Mouse (Mus musculus) kidney, postnatal 0 days (tissue): ENCODE measurements around the gene Gucd1. TPM values are rescaled to one million over a fixed set of nuclear protein-coding genes. Genes with fewer than 3 reads are reported as not detected.
A peak's percentile ranks its signal among the peaks of the same experiment; 100 is the strongest.
"Not testable (repeated sequence)": the region's sequence is repeated elsewhere in the genome, so short reads cannot be mapped to it uniquely, and the experiment has no call there.

ENCODE experiments used
- ATAC-seq: fragments of 200-750 bp; cut with Nextera tagmentation; replicated peaks from 2 replicates; pipeline ENCODE4 v1.8.0; 2017; ENCODE audit warnings: low read depth, moderate number of reproducible peaks, moderate TSS enrichment, moderate library complexity; ENCODE audit not compliant: low FRiP score
- DNase-seq: peaks from one replicate; pipeline ENCODE4 v3.0.0-alpha.2; 2016; ENCODE audit warnings: low spot score
- H3K27ac ChIP-seq: fragments of 300-500 bp; sonication (generic); 2 replicates; pipeline ENCODE4 v1.5.1; 2014; ENCODE audit warnings: mild to moderate bottlenecking
- H3K27me3 ChIP-seq: fragments of 300-500 bp; sonication (generic); 2 replicates; pipeline ENCODE4 v1.6.1; 2014; ENCODE audit warnings: low read length, mixed read lengths; ENCODE audit not compliant: insufficient read depth
- H3K36me3 ChIP-seq: fragments of 300-500 bp; sonication (generic); 2 replicates; pipeline ENCODE4 v1.6.1; 2014; ENCODE audit warnings: low read length, mixed read lengths; ENCODE audit not compliant: insufficient read depth
- H3K4me1 ChIP-seq: fragments of 300-500 bp; sonication (generic); replicated peaks from 2 replicates; pipeline ENCODE4 v1.6.1; 2014; ENCODE audit warnings: antibody characterized with exemption, low read length, mixed read lengths; ENCODE audit not compliant: insufficient read depth
- H3K4me2 ChIP-seq: fragments of 300-500 bp; sonication (generic); 2 replicates; pipeline ENCODE4 v1.6.1; 2014; ENCODE audit warnings: mild to moderate bottlenecking, low read length, moderate library complexity, mixed read lengths
- H3K4me3 ChIP-seq: fragments of 300-500 bp; sonication (generic); replicated peaks from 2 replicates; pipeline ENCODE4 v1.5.1; 2014; ENCODE audit warnings: low read depth, low read length
- H3K9ac ChIP-seq: fragments of 300-500 bp; sonication (generic); 2 replicates; pipeline ENCODE4 v1.6.1; 2014; ENCODE audit warnings: low read depth, low read length
- H3K9me3 ChIP-seq: fragments of 300-500 bp; sonication (generic); replicated peaks from 2 replicates; pipeline ENCODE4 v1.6.1; 2016; ENCODE audit warnings: low read length, inconsistent platforms, mixed read lengths
- CTCF ChIP-seq: IDR thresholded peaks from 2 replicates; pipeline ENCODE4 v1.5.1; 2016; ENCODE audit warnings: antibody characterized with exemption, low read depth, mild to moderate bottlenecking, moderate library complexity
- WGBS: fragments of 180-500 bp; shearing (Covaris S2); extraction: QIAGEN DNeasy Blood & Tissue Kit; methylation state at CpG from one replicate; pipeline ENCODE4 v1.1.7; 2014; 5-methylcytosine and 5-hydroxymethylcytosine counted together
- polyA plus RNA-seq: library from polyadenylated mRNA; unstranded; fragments of >200 nt; fragmentation: Nextera tagmentation; extraction: Ambion mirVana; gene quantifications from 2 replicates; pipeline ENCODE4 v1.2.1, GENCODE M21; 2015

The Gucd1 gene
- polyA plus RNA-seq, 1 experiment from 2014 or later = 51.9 TPM

DNA sequence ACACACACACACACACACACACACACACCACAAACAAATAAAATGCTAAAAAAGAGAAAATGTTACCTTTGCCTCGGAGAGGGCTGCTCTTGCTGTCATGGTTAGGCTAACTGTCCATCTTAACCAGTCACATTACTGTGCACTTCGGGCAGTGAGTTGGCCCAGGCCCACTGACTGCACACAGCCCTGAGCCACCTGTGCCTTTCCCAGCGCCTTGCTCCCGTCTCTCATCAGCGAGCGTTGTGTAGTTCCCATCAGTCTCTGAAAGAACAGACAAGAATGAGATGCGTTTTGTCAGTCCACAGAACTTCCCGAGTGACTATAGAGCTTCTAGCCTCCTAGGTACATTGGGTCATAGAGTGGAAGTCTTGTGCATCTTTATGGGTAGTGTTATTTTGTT, 16.4 kb upstream of the Gucd1 start:
- Histone ChIP-seq H3K4me3 (no peak overlapping the region), H3K4me1 (no peaks in the 10 kb centered on the region), H3K9me3 (no peaks in the 10 kb centered on the region), H3K36me3 (peaks cover 33% of the 10 kb centered on the region), H3K27me3 (no peaks in the 10 kb centered on the region), H3K9ac (no peak overlapping the region), H3K4me2 (no peak overlapping the region), H3K27ac (no peak overlapping the region)
- WGBS = 90% methylated on average over 8 of the region's 8 CpGs
- TF ChIP-seq CTCF = no peak
- ATAC-seq = no peak
- no peak for DNase-seq

DNA sequence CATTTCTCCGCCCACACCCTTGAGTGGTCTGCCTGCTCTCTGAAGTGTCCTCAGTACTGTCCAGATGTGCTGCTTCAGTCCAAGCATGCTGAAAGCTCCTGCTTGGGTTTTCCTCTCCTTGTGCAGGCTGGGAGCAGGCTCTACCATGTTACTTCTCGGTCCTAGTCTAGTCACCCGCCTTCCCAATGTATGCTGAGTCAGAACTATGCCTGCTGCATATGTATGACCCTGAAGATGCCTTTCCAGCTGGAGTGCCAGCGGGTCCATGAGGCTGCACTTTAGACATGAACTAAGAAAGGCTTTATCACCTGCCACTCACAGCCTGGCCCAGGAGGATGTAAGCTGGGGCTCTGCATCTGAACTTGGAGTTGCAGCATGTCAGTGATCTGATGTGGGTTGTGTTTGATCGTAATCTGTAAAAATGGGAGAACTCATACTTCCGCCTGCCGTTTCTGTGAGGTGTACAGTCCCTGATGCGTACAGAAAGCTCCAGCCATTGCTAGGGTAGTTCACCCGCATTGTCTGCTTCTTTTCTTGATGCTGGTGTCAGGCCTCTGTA, 13.8 kb upstream of the Gucd1 start:
- Histone ChIP-seq H3K27me3 (no peaks in the 10 kb centered on the region), H3K4me1 (no peaks in the 10 kb centered on the region), H3K4me2 (no peak overlapping the region), H3K9me3 (no peaks in the 10 kb centered on the region), H3K27ac (no peak overlapping the region), H3K4me3 (no peak overlapping the region), H3K36me3 (peaks cover 36% of the 10 kb centered on the region), H3K9ac (no peak overlapping the region)
- no peak for ATAC-seq
- WGBS = 85% methylated on average over 9 of the region's 9 CpGs
- DNase-seq = no peak
- no peak for TF ChIP-seq CTCF

DNA sequence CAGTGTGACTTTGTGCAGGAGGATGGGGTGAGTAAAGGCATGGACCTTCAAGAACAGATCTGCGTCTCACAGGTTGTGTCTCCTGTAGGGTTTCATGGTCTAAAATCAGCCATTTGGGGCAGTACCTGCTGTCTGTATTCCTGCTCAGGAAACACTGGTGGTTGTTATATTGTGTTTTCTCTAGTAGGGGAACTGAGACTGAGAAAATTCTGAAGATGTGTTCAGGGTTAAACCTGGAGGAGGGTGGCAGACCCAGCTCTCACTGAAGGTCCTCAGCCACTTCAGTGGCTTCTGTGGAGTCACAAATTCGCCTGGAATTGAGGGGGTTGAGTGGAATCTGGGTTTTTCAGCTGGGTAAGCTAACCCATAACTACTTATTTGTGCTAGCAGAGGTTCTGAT, 12.6 kb upstream of the Gucd1 start:
- Histone ChIP-seq H3K27ac (no peak overlapping the region), H3K4me1 (no peaks in the 10 kb centered on the region), H3K4me3 (no peak overlapping the region), H3K9me3 (no peaks in the 10 kb centered on the region), H3K27me3 (no peaks in the 10 kb centered on the region), H3K36me3 (peaks cover 32% of the 10 kb centered on the region), H3K9ac (no peak overlapping the region), H3K4me2 (no peak overlapping the region)
- TF ChIP-seq CTCF = no peak
- no peak for DNase-seq
- WGBS = 87% methylated on average over 2 of the region's 2 CpGs
- no peak for ATAC-seq

- H3K4me1 ChIP-seq, H3K4me3 ChIP-seq, H3K27me3 ChIP-seq, DNase-seq, H3K4me2 ChIP-seq, H3K9ac ChIP-seq, H3K9me3 ChIP-seq, ATAC-seq, H3K27ac ChIP-seq: not testable (repeated sequence)
- WGBS = 93% methylated on average over 9 of the region's 9 CpGs
- H3K36me3 ChIP-seq = peaks cover 24% of the 10 kb centered on the region
Measured at GRCm38 (mm10) chr10:75525450-75525849, 7.7 kb upstream of the Gucd1 start.

DNA sequence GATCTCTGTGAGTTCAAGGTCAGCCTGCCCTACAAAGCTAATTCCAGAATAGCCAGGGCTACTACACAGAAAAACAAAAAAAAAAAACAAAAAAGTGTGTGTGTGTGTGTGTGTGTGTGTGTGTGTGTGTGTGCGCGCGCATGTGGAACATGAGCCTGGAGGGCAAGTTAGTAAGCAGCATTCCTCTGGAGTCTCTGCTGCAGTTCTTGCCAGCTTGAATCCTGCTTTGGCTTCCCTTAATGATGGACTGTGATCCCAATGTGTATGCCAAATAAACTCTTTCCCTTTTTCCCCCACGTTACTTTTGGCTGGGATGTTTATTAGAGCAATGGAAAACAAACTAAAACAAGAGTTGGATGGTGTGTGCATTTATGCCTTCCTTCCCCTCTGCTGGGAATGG, 3.9 kb upstream of the Gucd1 start:
- Histone ChIP-seq H3K9ac (no peak overlapping the region), H3K4me2 (no peak overlapping the region), H3K9me3 (no peaks in the 10 kb centered on the region), H3K27ac (no peak overlapping the region), H3K36me3 (peaks cover 25% of the 10 kb centered on the region), H3K27me3 (no peaks in the 10 kb centered on the region), H3K4me1 (peaks cover 7% of the 10 kb centered on the region; the same call in 1 of the 2 replicates), H3K4me3 (no peak overlapping the region)
- ATAC-seq (no peak), DNase-seq (no peak)
- 93% methylated on average over 4 of the region's 4 CpGs for WGBS
- no peak for TF ChIP-seq CTCF

GRCm38 (mm10) chr10:75520581-75520980, 2.8 kb upstream of the Gucd1 start:
- Histone ChIP-seq H3K27ac (no peak overlapping the region), H3K36me3 (peaks cover 25% of the 10 kb centered on the region), H3K4me1 (peaks cover 14% of the 10 kb centered on the region; the same call in 1 of the 2 replicates), H3K27me3 (no peaks in the 10 kb centered on the region), H3K4me3 (no peak overlapping the region), H3K4me2 (no peak overlapping the region), H3K9ac (no peak overlapping the region), H3K9me3 (no peaks in the 10 kb centered on the region)
- WGBS = 92% methylated on average over 5 of the region's 5 CpGs
- ATAC-seq (no peak), DNase-seq (no peak)
- TF ChIP-seq CTCF = no peak

GRCm38 (mm10) chr10:75517073-75517757, 557 bp downstream of the Gucd1 start, which contains the start of gene Snrpd3:
TSS of gene Snrpd3 (plus strand) at chr10:75517551.
- H3K4me2 ChIP-seq = peak within 1 kb of the TSS; percentile 78
- DNase-seq = peak; percentile 99
- H3K27me3 ChIP-seq = no peaks in the 10 kb centered on the region
- peak; percentile 92 for ATAC-seq
- peak within 1 kb of the TSS; percentile 93 for H3K9ac ChIP-seq
- no peaks in the 10 kb centered on the region for H3K9me3 ChIP-seq
- TF ChIP-seq CTCF = no peak; the same call in 1 of the 2 replicates
- peaks cover 13% of the 10 kb centered on the region; the same call in 1 of the 2 replicates for H3K36me3 ChIP-seq
- under 1% methylated on average over 47 of the region's 52 CpGs for WGBS
- H3K4me3 ChIP-seq = peak within 1 kb of the TSS; percentile 86
- peaks cover 16% of the 10 kb centered on the region; the same call in 1 of the 2 replicates for H3K4me1 ChIP-seq
- H3K27ac ChIP-seq = peak within 1 kb of the TSS; percentile 100
